Mouse (Mus musculus): ENCODE data around the gene Dad1. TPM values are rescaled to one million over a fixed set of nuclear protein-coding genes. Genes with fewer than 3 reads are reported as not detected.
"Not testable (repeated sequence)": the region's sequence is repeated elsewhere in the genome, so short reads cannot be mapped to it uniquely, and the experiment has no call there.

The Dad1 gene
- polyA plus RNA-seq, 1 experiment from 2014 or later: 291 TPM

DNA sequence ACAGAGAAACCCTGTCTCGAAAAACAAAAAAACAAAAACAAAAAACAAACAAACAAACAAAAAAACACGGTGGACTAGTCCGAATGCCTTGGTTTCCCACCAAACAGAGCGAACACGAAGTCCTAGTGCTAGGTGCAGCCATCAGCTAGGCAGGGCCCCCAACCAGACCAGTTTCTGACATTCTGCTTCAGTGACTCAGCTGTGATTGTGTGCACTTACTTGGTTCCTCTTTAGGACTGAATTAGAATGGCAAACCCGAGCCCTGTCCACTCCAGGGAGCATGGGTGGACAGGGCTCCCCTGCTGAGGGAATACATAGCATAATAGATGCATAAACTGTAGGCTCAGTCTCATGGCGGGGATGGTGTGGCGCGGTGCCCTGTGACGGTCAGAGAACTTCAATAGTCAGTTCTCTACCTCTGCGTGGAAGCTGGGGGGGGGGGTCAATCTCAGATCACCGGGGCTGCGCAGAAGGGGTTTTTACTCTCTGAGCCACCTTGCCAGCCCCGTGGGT, 23.2 kb downstream of the Dad1 start:
- WGBS: 87% methylated on average over 14 of the region's 14 CpGs
- H3K4me3 ChIP-seq: no peak overlapping the region
- H3K9me3 ChIP-seq: no peaks in the 10 kb centered on the region
- peaks cover 22% of the 10 kb centered on the region for H3K4me1 ChIP-seq
- peaks cover 7% of the 10 kb centered on the region; the same call in 1 of the 2 replicates for H3K36me3 ChIP-seq
- no peak overlapping the region for H3K27ac ChIP-seq (replicated peaks)
- H3K27me3 ChIP-seq: no peaks in the 10 kb centered on the region
- no peak overlapping the region for H3K9ac ChIP-seq (replicated peaks)
- ATAC-seq (replicated peaks): no peak
- H3K4me2 ChIP-seq (replicated peaks): no peak overlapping the region

DNA sequence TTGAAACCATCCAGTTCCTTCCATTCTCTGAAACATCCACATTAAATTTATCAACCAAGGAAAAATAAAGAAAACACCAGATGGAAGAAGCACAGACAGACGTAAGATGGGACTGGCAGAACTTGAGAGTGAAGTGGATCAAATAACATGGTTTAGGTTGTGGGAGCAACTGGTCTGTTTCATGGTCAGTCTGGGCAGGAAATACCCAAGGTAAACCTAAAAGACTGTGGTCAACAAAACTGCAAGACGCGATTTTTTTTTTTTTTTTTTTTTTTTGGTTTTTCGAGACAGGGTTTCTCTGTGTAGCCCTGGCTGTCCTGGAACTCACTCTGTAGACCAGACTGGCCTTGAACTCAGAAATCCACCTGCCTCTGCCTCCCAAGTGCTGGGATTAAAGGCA, 24.1 kb downstream of the Dad1 start:
- H3K9me3 ChIP-seq; H3K4me3 ChIP-seq; H3K9ac ChIP-seq (replicated peaks); H3K27ac ChIP-seq (replicated peaks); H3K36me3 ChIP-seq; H3K27me3 ChIP-seq; ATAC-seq (replicated peaks); H3K4me2 ChIP-seq (replicated peaks): not testable (repeated sequence)
- peaks cover 22% of the 10 kb centered on the region for H3K4me1 ChIP-seq
- 79% methylated on average over 3 of the region's 4 CpGs for WGBS

DNA sequence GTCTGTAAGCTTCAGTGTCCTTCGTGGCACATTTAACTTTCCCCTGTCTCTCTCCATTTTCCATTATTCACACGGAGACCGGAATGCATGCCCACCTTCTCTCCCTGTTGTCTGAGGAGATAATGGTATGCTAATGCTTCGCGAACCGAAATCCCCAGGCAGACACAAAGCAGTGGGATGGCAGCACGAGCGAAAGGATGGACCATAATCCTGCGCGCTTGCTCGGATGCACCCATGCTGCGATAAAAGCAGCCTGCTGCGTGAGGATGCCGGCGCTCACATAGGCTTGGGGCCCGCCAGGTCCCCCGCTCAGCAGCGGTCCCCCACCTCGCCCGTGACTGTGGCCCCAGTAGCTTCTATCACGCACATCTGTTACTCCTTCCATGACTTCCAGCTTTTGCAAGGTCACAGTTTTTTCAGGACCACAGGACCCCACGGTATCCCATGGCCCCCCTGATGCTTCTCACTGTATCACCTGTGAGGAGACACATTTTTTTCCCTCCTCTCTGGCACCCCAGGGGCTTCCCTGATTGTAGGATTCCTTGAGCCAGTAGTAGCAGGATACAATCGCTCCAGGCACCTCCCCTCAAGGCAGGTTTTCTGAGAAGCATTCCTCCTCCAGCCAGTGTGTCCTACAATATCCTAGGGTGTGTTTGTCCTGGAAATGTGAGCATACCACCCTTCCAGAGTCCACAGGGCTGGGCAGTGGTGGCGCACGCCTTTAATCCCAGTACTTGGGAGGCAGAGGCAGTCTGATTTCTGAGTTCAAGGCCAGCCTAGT, 24.8 kb downstream of the Dad1 start:
- ATAC-seq (replicated peaks): peak; percentile 67
- H3K4me1 ChIP-seq: peaks cover 22% of the 10 kb centered on the region
- H3K4me2 ChIP-seq (replicated peaks): peak overlapping the region; percentile 62
- 8% methylated on average over 25 of the region's 25 CpGs for WGBS
- H3K27me3 ChIP-seq: no peaks in the 10 kb centered on the region
- H3K36me3 ChIP-seq: no peaks in the 10 kb centered on the region
- peak overlapping the region; percentile 61 for H3K9ac ChIP-seq (replicated peaks)
- H3K9me3 ChIP-seq: no peaks in the 10 kb centered on the region
- H3K27ac ChIP-seq (replicated peaks): peak overlapping the region; percentile 71
- H3K4me3 ChIP-seq: peak overlapping the region; percentile 29

DNA sequence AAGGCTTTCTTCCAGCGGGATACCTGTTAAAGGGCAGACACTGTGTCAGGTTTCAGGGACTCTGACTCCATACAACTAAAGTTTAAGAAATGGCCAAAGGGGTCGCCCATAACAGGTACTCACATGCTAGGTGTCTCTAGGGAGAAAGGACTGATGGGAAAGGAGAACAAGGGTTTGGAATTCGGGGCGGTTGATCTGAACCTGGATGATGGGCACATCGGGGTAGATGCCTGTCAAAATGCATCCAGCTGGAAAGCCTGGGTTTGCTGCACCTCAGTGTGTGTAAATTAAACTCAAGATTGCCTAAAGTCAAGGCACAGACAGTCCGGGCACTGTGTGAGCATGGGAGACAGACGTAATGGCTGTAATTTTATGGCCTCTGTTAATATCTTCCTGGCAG, 25.4 kb downstream of the Dad1 start:
- peak overlapping the region; percentile 62 for H3K4me2 ChIP-seq (replicated peaks)
- H3K4me1 ChIP-seq: peaks cover 22% of the 10 kb centered on the region
- H3K4me3 ChIP-seq: peak overlapping the region; percentile 29
- no peaks in the 10 kb centered on the region for H3K27me3 ChIP-seq
- peak overlapping the region; percentile 61 for H3K9ac ChIP-seq (replicated peaks)
- 10% methylated on average over 7 of the region's 7 CpGs for WGBS
- peak overlapping the region; percentile 71 for H3K27ac ChIP-seq (replicated peaks)
- ATAC-seq (replicated peaks): peak; percentile 42
- no peaks in the 10 kb centered on the region for H3K36me3 ChIP-seq
- H3K9me3 ChIP-seq: no peaks in the 10 kb centered on the region

DNA sequence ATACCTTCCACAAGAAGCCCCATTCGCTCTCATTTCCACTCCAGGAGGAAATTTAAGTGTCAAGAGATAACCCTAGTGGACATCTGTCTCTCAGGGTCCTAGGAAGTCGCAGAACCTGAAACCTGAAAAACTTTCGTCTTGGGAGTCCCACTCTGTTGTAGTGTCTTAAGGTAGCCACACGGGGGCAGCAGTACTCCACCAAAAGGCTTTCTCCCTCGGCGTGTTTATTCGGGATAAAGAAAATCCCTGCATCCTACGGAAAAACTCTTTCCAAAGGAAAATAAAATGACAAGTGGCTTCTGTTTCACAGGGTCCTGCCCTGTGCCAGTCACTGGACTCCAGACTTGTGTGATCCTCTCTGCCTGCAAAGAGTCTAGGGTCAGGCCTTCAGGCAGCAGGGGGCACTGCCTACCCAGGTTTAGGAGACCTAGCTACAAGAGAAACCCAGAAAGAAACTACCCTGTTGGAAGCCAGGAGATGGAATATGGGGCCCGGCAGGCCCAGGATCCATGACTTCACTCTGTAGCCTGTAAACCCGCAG, 25.9 kb downstream of the Dad1 start:
- peaks cover 17% of the 10 kb centered on the region for H3K4me1 ChIP-seq
- peak overlapping the region; percentile 29 for H3K4me3 ChIP-seq
- H3K27ac ChIP-seq (replicated peaks): peak overlapping the region; percentile 71
- no peaks in the 10 kb centered on the region for H3K27me3 ChIP-seq
- under 1% methylated on average over 10 of the region's 10 CpGs for WGBS
- no peaks in the 10 kb centered on the region for H3K36me3 ChIP-seq
- peak overlapping the region; percentile 62 for H3K4me2 ChIP-seq (replicated peaks)
- peak; percentile 80 for ATAC-seq (replicated peaks)
- peak overlapping the region; percentile 61 for H3K9ac ChIP-seq (replicated peaks)
- no peaks in the 10 kb centered on the region for H3K9me3 ChIP-seq

DNA sequence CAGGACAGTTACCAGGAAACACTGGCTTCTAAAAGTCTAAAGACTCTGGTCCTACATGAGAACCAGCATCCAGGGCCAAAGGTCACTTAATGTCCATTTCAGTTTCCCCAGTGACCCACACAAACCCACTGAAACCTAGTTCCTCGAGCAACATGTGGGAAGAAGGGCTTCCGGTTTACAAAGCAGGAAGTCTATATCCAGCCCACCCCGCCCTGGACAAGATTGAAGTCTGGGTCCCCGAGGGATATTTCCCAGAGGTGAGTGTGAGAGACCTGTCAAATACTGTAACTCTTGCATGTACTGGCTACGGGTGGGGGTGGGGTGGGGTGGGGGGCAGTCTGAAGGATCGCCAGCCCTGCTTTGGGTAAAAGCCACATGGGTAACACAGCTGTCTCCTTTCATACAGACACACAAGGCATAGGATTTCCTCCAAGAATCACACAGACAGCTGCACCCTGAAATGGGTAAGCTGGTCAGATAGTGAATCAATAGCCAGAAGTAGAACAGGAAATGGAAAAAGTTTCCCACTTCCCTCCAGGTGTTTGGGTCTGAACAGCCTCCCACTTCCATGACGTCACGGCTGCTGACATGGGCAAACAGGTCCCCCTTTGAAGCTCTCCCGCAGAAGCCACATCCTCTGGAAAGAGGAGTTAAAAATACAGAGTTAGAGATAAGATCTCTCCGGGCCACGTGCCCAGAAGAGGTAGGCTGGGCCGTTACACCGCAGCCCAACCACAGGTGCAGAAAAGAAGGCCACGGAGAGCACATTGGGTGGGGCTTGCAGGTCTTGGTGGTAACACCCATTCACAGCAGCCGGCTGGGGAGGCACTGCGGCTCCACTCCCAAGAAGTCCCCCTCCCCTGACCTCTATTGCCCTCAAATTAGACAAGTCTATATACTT, 26.7 kb downstream of the Dad1 start:
- Histone ChIP-seq H3K4me3 (no peak overlapping the region), H3K4me1 (peaks cover 14% of the 10 kb centered on the region), H3K9ac (replicated peaks) (no peak overlapping the region), H3K36me3 (no peaks in the 10 kb centered on the region), H3K27me3 (no peaks in the 10 kb centered on the region), H3K4me2 (replicated peaks) (no peak overlapping the region), H3K9me3 (no peaks in the 10 kb centered on the region), H3K27ac (replicated peaks) (no peak overlapping the region)
- 60% methylated on average over 16 of the region's 16 CpGs for WGBS
- ATAC-seq (replicated peaks): 0 out of 2 replicates have a peak, but pooled peaks have one; percentile 5

DNA sequence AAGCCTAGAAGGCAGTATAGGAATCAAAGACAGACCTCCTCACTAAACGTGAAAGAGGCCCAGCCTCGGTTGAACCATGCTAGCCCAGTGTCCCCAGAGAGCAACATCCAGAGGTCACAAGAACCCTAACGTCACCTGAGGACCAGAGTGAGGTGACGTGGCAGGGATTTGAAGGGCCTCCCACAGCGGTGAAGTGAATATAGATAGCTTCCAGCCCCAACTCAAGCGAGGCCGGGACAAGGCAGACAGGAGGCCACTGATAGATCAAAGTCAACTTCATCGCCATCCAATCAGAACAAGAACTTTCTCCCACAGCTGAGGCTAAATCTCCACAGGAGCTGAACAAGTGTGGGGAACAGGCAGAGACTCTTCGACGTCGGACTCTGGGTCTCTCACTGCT, 28.2 kb downstream of the Dad1 start:
- Histone ChIP-seq H3K27me3 (no peaks in the 10 kb centered on the region), H3K27ac (replicated peaks) (no peak overlapping the region), H3K4me1 (peaks cover 14% of the 10 kb centered on the region), H3K9me3 (no peaks in the 10 kb centered on the region), H3K4me2 (replicated peaks) (no peak overlapping the region), H3K4me3 (no peak overlapping the region), H3K9ac (replicated peaks) (no peak overlapping the region), H3K36me3 (no peaks in the 10 kb centered on the region)
- ATAC-seq (replicated peaks): no peak
- WGBS: 86% methylated on average over 11 of the region's 11 CpGs

DNA sequence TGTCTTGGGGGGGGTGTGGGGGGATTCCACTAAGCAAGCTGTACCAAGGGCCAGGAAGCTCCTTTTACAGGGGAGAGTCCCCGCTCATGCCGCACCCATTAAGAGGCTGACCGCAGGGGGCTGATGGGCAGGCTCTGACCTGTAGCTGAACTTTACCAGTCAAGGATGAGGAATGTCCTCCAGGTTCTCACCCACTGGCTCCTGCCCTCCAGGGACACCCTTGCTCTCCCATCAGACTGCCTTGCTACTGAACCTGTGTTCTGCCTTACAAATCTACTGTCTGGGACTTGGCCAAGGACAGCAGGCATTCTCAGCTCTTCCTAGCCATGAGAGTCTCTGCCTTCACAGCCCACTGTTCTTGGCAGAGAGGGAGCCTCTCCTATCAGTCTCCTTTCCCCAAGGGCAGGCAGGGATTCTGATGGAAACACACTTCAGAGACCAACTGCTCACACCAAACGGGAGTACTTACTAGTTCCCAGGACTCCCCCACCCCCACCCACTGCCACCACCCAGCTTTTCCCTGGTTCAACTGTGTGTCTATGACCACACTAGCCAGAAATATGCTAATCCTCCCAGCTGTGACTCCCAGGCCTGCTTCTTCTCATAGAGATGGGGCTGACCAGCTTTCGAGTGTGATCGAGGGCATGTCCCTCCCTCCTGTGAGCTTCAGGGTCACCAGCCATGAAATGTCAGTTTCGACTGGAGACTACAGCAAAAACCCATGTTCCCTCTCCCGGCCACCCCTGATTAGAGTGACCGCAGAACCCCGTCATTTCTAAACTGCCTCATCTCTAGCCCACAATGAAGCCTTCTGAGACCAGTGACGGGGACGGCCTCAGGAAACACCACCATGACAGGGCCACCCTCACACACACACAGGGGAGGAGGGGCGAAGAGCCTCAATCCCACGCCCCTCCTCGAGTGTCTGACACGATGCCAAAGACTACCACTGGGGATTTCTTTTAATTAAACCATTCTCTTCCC, 29.1 kb downstream of the Dad1 start:
- ATAC-seq (replicated peaks): no peak
- Histone ChIP-seq H3K27me3 (no peaks in the 10 kb centered on the region), H3K9ac (replicated peaks) (no peak overlapping the region), H3K4me1 (peaks cover 14% of the 10 kb centered on the region), H3K4me3 (no peak overlapping the region), H3K4me2 (replicated peaks) (no peak overlapping the region), H3K27ac (replicated peaks) (no peak overlapping the region), H3K9me3 (no peaks in the 10 kb centered on the region), H3K36me3 (no peaks in the 10 kb centered on the region)
- WGBS: 48% methylated on average over 16 of the region's 16 CpGs

DNA sequence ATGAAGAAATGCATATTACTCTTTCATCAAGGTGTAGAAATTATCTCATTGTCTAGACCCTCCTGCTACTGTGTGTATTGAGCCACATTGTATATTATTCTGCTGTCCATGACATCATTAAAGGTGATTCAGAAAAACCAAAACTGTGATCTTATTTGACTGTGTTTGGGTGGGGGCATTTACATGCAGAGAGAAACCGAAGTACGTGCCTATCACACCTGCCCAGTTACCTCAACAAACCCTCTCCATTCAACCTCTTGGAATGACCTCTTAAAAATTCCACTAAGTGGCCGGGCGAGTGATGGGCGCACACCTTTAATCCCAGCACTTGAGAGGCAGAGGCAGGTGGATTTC, 29.9 kb downstream of the Dad1 start:
- 94% methylated on average over 5 of the region's 5 CpGs for WGBS
- ATAC-seq (replicated peaks): no peak

DNA sequence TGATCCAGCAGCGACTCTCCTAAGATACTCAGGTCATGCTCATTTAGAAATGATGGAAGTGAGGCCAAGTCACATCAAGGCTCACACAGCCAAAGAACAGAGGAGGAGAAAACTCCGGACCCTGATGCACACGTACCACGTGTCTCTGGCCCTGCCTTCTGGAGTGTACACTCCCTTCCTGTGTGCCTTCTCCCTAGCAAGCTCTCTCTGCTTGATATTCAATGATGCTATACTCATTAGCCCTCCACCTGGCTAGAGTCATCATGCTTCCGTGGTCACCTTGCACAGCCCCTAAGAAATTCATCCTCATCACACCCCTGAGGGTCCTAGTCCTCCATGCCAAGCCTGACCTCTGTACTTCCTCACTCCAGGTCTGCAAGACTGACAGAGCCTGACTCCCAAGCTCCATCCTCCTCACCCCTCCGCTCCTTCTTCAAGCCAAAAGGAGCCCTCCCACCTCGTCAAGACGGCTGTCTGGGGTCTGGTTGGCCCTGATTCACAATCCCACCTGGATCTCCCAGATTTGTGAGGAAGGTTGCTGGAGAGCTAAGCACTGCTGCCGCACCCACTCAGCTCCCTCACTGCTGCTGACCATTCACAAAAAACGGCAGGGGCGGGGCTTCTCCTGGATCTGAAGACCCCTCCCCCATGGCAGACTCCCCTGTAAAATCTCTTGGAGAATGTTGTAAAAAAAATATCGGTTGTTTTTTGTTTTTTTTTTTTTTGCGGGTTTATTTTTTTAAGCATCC, 30.4 kb downstream of the Dad1 start:
- Histone ChIP-seq H3K27ac (replicated peaks) (no peak overlapping the region), H3K9me3 (no peaks in the 10 kb centered on the region), H3K4me2 (replicated peaks) (no peak overlapping the region), H3K4me3 (no peak overlapping the region), H3K27me3 (no peaks in the 10 kb centered on the region), H3K36me3 (no peaks in the 10 kb centered on the region), H3K9ac (replicated peaks) (no peak overlapping the region), H3K4me1 (peaks cover 5% of the 10 kb centered on the region)
- 58% methylated on average over 13 of the region's 13 CpGs for WGBS
- ATAC-seq (replicated peaks): no peak

More for the DNA sequence above, 29.9 kb downstream of the Dad1 start:
- no peaks in the 10 kb centered on the region for H3K36me3 ChIP-seq
- H3K27ac ChIP-seq (replicated peaks): no peak overlapping the region
- H3K27me3 ChIP-seq: no peaks in the 10 kb centered on the region
- peaks cover 11% of the 10 kb centered on the region for H3K4me1 ChIP-seq
- H3K9ac ChIP-seq (replicated peaks): no peak overlapping the region
- H3K4me3 ChIP-seq: no peak overlapping the region
- H3K9me3 ChIP-seq: no peaks in the 10 kb centered on the region
- no peak overlapping the region for H3K4me2 ChIP-seq (replicated peaks)

DNA sequence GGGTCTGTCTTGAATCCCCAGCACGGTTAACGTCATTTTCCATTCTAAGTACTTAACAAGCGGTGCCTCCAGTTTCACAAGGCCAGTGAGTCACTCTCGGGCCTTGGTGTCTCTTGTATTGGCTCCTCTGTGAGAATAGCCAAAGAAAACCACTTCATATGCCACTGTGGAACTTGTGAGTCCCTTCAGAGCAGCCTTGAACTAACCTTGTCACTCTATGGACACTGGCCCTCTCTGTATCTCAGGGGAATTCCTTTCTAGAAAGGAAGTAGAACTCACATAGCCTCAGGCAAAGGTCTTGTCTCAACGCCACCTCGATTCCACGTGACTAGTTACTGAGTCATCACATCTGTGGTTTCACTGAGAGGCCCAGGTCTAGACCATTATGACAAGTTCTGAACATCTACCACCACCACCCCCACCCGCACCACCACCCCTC, 31.6 kb downstream of the Dad1 start:
- no peaks in the 10 kb centered on the region for H3K9me3 ChIP-seq
- no peaks in the 10 kb centered on the region for H3K36me3 ChIP-seq
- no peak overlapping the region for H3K9ac ChIP-seq (replicated peaks)
- WGBS: 91% methylated on average over 8 of the region's 8 CpGs
- H3K27me3 ChIP-seq: no peaks in the 10 kb centered on the region
- no peak overlapping the region for H3K4me2 ChIP-seq (replicated peaks)
- H3K27ac ChIP-seq (replicated peaks): no peak overlapping the region
- H3K4me3 ChIP-seq: no peak overlapping the region
- no peak for ATAC-seq (replicated peaks)
- H3K4me1 ChIP-seq: no peaks in the 10 kb centered on the region
